Mouse (Mus musculus): ENCODE data around the gene Prrt1. TPM values are rescaled to one million over a fixed set of nuclear protein-coding genes. Genes with fewer than 3 reads are reported as not detected.

Prrt1 gene
- polyA plus RNA-seq, 1 experiment from 2014 or later, result 0.14 TPM

GRCm38 (mm10) chr17:34676671-34677070 lies 47.3 kb downstream of the Prrt1 start:
- Histone ChIP-seq H3K4me1 (ENCODE audit: insufficient read depth) (peaks cover under 1% of the 10 kb centered on the region; the same call in 1 of the 2 replicates), H3K4me2 (no peak overlapping the region), H3K27me3 (ENCODE audit: insufficient read depth, low read length) (peaks cover 50% of the 10 kb centered on the region), H3K4me3 (ENCODE audit: low read depth, low read length) (no peak overlapping the region), H3K27ac (ENCODE audit: low read depth) (no peak overlapping the region), H3K9me3 (ENCODE audit: low read depth, low read length) (no peaks in the 10 kb centered on the region), H3K9ac (no peak overlapping the region), H3K36me3 (ENCODE audit: insufficient read depth) (no peaks in the 10 kb centered on the region)
- TF ChIP-seq CTCF (IDR thresholded peaks at IDR 0.05; ENCODE audit: low read depth), result no peak
- 63% methylated on average over 12 of the region's 12 CpGs for WGBS
- DNase-seq (no peak), ATAC-seq (ENCODE audit: insufficient read depth) (no peak)

GRCm38 (mm10) chr17:34680191-34680590 lies 50.9 kb downstream of the Prrt1 start:
- H3K4me1 ChIP-seq (ENCODE audit: insufficient read depth), result peaks cover 18% of the 10 kb centered on the region; the same call in 1 of the 2 replicates
- TF ChIP-seq CTCF (IDR thresholded peaks at IDR 0.05; ENCODE audit: low read depth), result no peak
- no peaks in the 10 kb centered on the region for H3K9me3 ChIP-seq (ENCODE audit: low read depth, low read length)
- H3K36me3 ChIP-seq (ENCODE audit: insufficient read depth), result no peaks in the 10 kb centered on the region
- no peak overlapping the region for H3K4me2 ChIP-seq
- peaks cover 19% of the 10 kb centered on the region for H3K27me3 ChIP-seq (ENCODE audit: insufficient read depth, low read length)
- ATAC-seq (ENCODE audit: insufficient read depth) (no peak), DNase-seq (no peak)
- no peak overlapping the region for H3K9ac ChIP-seq
- WGBS, result 76% methylated on average over 26 of the region's 26 CpGs
- H3K4me3 ChIP-seq (ENCODE audit: low read depth, low read length), result no peak overlapping the region
- H3K27ac ChIP-seq (ENCODE audit: low read depth), result no peak overlapping the region

- no peak overlapping the region for H3K9ac ChIP-seq
- H3K27me3 ChIP-seq (ENCODE audit: insufficient read depth, low read length), result peaks cover 19% of the 10 kb centered on the region
- ATAC-seq (ENCODE audit: insufficient read depth), result no peak
- no peak for DNase-seq
- no peak overlapping the region for H3K4me2 ChIP-seq
- WGBS, result 71% methylated on average over 4 of the region's 4 CpGs
- peaks cover 22% of the 10 kb centered on the region for H3K4me1 ChIP-seq (ENCODE audit: insufficient read depth)
- no peaks in the 10 kb centered on the region for H3K9me3 ChIP-seq (ENCODE audit: low read depth, low read length)
- no peak overlapping the region for H3K27ac ChIP-seq (ENCODE audit: low read depth)
- no peak overlapping the region for H3K4me3 ChIP-seq (ENCODE audit: low read depth, low read length)
- H3K36me3 ChIP-seq (ENCODE audit: insufficient read depth), result no peaks in the 10 kb centered on the region
- no peak for TF ChIP-seq CTCF (IDR thresholded peaks at IDR 0.05; ENCODE audit: low read depth)
Observed at GRCm38 (mm10) chr17:34680621-34681020, 51.3 kb downstream of the Prrt1 start.

- Histone ChIP-seq H3K9ac (no peak overlapping the region), H3K36me3 (ENCODE audit: insufficient read depth) (no peaks in the 10 kb centered on the region), H3K27me3 (ENCODE audit: insufficient read depth, low read length) (peaks cover 18% of the 10 kb centered on the region), H3K4me3 (ENCODE audit: low read depth, low read length) (no peak overlapping the region), H3K27ac (ENCODE audit: low read depth) (no peak overlapping the region), H3K4me1 (ENCODE audit: insufficient read depth) (peaks cover 26% of the 10 kb centered on the region), H3K4me2 (no peak overlapping the region), H3K9me3 (ENCODE audit: low read depth, low read length) (no peaks in the 10 kb centered on the region)
- 66% methylated on average over 17 of the region's 17 CpGs for WGBS
- ATAC-seq (ENCODE audit: insufficient read depth) (no peak), DNase-seq (no peak)
- TF ChIP-seq CTCF (IDR thresholded peaks at IDR 0.05; ENCODE audit: low read depth), result no peak
Observed at GRCm38 (mm10) chr17:34681132-34681571, 51.8 kb downstream of the Prrt1 start.

DNA sequence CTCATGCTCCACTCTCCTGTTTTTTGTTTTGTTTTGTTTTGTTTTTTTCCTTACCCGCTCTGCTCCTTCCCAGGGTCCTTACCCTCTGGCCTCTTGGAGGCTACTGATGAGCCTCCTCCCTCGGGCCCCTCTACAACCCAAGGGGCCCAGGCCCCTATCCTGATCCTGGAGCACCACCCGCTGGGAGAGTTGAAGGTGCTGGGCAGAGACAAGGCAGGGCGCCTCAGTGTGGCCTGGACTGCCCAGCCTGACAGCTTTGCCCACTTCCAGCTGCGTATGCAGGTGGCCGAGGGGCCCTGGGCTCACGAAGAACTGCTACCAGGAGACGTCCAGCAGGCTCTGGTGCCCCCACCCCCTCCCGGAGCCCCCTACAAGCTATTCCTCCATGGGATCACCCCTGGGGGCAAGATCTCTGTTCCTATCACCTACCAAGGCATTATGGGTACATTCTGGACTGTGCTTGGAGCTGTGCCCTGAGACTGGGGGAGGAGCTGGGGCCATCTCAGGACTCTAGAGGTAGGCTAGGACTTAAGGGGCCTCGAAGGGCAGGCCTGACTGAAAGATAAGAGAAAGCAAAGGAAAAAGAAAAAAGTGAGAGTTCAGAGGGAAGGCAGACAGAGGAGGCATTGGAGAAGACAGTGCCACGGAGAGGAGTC lies 52.7 kb downstream of the Prrt1 start:
- Histone ChIP-seq H3K27me3 (ENCODE audit: insufficient read depth, low read length) (peaks cover 12% of the 10 kb centered on the region), H3K9me3 (ENCODE audit: low read depth, low read length) (no peaks in the 10 kb centered on the region), H3K4me2 (no peak overlapping the region), H3K9ac (no peak overlapping the region; the same call in 1 of the 2 replicates), H3K4me1 (ENCODE audit: insufficient read depth) (peaks cover 26% of the 10 kb centered on the region), H3K27ac (ENCODE audit: low read depth) (no peak overlapping the region), H3K36me3 (ENCODE audit: insufficient read depth) (no peaks in the 10 kb centered on the region), H3K4me3 (ENCODE audit: low read depth, low read length) (no peak overlapping the region)
- no peak for TF ChIP-seq CTCF (IDR thresholded peaks at IDR 0.05; ENCODE audit: low read depth)
- DNase-seq (no peak), ATAC-seq (ENCODE audit: insufficient read depth) (no peak)
- WGBS, result 61% methylated on average over 11 of the region's 11 CpGs

Other genes with a start within 250 kb of the Prrt1 start
- gene BC051142, start 230.7 kb upstream of the Prrt1 start, polyA plus RNA-seq (2014; fragmentation: Nextera tagmentation; extraction: Ambion mirVana), result 0.54 TPM in 1 of 2 replicates, not detected in the other
- gene Btnl4, start 152.2 kb upstream of the Prrt1 start, polyA plus RNA-seq (2014; fragmentation: Nextera tagmentation; extraction: Ambion mirVana), result not detected in 2 replicates
- gene Btnl6, start 112.2 kb upstream of the Prrt1 start, polyA plus RNA-seq (2014; fragmentation: Nextera tagmentation; extraction: Ambion mirVana), result not detected in 2 replicates
- gene Notch4, start 65.3 kb upstream of the Prrt1 start, polyA plus RNA-seq (2014; fragmentation: Nextera tagmentation; extraction: Ambion mirVana), result 8.5 and 9.0 TPM in 2 replicates
- gene Gpsm3, start 39.7 kb upstream of the Prrt1 start, polyA plus RNA-seq (2014; fragmentation: Nextera tagmentation; extraction: Ambion mirVana), result 13.6 and 14.5 TPM in 2 replicates
- 10.1 and 10.4 TPM in 2 replicates for gene Pbx2, start 38.3 kb upstream of the Prrt1 start, polyA plus RNA-seq (2014; fragmentation: Nextera tagmentation; extraction: Ambion mirVana)
- gene Ager, start 31.7 kb upstream of the Prrt1 start, polyA plus RNA-seq (2014; fragmentation: Nextera tagmentation; extraction: Ambion mirVana), result 64.7 and 74.6 TPM in 2 replicates
- gene Rnf5, start 25.8 kb upstream of the Prrt1 start, polyA plus RNA-seq (2014; fragmentation: Nextera tagmentation; extraction: Ambion mirVana), result 78.7 and 84.9 TPM in 2 replicates
- gene Agpat1, start 25.3 kb upstream of the Prrt1 start, polyA plus RNA-seq (2014; fragmentation: Nextera tagmentation; extraction: Ambion mirVana), result 52.5 and 54.1 TPM in 2 replicates
- 1.5 and 2.1 TPM in 2 replicates for gene Egfl8, start 13.6 kb upstream of the Prrt1 start, polyA plus RNA-seq (2014; fragmentation: Nextera tagmentation; extraction: Ambion mirVana)
- gene Ppt2, start 1.0 kb upstream of the Prrt1 start, polyA plus RNA-seq (2014; fragmentation: Nextera tagmentation; extraction: Ambion mirVana), result 24.5 and 25.6 TPM in 2 replicates
- 9.7 and 11.1 TPM in 2 replicates for gene Fkbpl, start 15.2 kb downstream of the Prrt1 start, polyA plus RNA-seq (2014; fragmentation: Nextera tagmentation; extraction: Ambion mirVana)
- gene Atf6b, start 17.6 kb downstream of the Prrt1 start, polyA plus RNA-seq (2014; fragmentation: Nextera tagmentation; extraction: Ambion mirVana), result 66.5 and 74.8 TPM in 2 replicates
- gene Tnxb, start 41.0 kb downstream of the Prrt1 start, polyA plus RNA-seq (2014; fragmentation: Nextera tagmentation; extraction: Ambion mirVana), result 0.38 and 0.45 TPM in 2 replicates
- gene C4b, start 114.3 kb downstream of the Prrt1 start, polyA plus RNA-seq (2014; fragmentation: Nextera tagmentation; extraction: Ambion mirVana), result not detected in 2 replicates
- not detected in 2 replicates for gene Cyp21a1, start 175.0 kb downstream of the Prrt1 start, polyA plus RNA-seq (2014; fragmentation: Nextera tagmentation; extraction: Ambion mirVana)
- 22.2 and 25.0 TPM in 2 replicates for gene Stk19, start 207.4 kb downstream of the Prrt1 start, polyA plus RNA-seq (2014; fragmentation: Nextera tagmentation; extraction: Ambion mirVana)
- gene Dxo, start 207.5 kb downstream of the Prrt1 start, polyA plus RNA-seq (2014; fragmentation: Nextera tagmentation; extraction: Ambion mirVana), result 56.0 and 71.5 TPM in 2 replicates
- gene Skiv2l, start 220.7 kb downstream of the Prrt1 start, polyA plus RNA-seq (2014; fragmentation: Nextera tagmentation; extraction: Ambion mirVana), result 44.6 and 50.3 TPM in 2 replicates
- 110 and 115 TPM in 2 replicates for gene Nelfe, start 220.9 kb downstream of the Prrt1 start, polyA plus RNA-seq (2014; fragmentation: Nextera tagmentation; extraction: Ambion mirVana)
- gene Cfb, start 233.0 kb downstream of the Prrt1 start, polyA plus RNA-seq (2014; fragmentation: Nextera tagmentation; extraction: Ambion mirVana), result 1.8 and 2.5 TPM in 2 replicates
- 0.81 and 1.2 TPM in 2 replicates for gene Zbtb12, start 249.9 kb downstream of the Prrt1 start, polyA plus RNA-seq (2014; fragmentation: Nextera tagmentation; extraction: Ambion mirVana)

Data from lung, embryonic 14.5 days (tissue).